Mouse (Mus musculus): ENCODE measurements at regions not wholly inside any gene's neighbourhood (a gene's known extent, or its start where the extent isn't known, plus 50 kb on each side); places are given as distances from the start of the nearest gene placed in this dataset.

DNA sequence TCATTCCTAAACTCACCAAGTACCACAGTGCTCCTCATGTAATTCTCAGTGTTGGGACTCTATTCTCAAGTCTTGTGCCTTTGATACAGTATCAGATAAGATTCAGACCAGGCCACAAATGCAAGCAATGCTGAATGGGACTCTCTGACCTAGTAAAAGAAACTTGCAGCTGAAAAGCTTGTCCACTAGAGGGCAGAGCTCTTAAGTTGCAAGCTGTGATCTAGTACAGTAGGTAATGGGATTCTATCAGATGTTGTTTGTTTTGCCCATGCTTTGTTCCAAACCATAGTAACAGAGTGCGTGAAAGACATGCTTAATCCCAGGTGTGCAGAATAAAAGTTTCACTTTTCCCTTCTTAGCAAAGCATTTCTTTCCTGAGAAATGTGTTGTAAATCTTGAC, 383.2 kb upstream of the Chrm2 start:
- Histone ChIP-seq H3K27ac (replicated peaks; ENCODE audit: low read depth, low read length) (no peak overlapping the region), H3K27me3 (ENCODE audit: control insufficient read depth, insufficient read depth, low read length) (no peaks in the 10 kb centered on the region), H3K4me2 (ENCODE audit: low read depth, low read length) (no peak overlapping the region), H3K9me3 (replicated peaks; ENCODE audit: control insufficient read depth, low read length) (no peaks in the 10 kb centered on the region), H3K36me3 (replicated peaks; ENCODE audit: control insufficient read depth, insufficient read depth, low read depth, low read length) (no peaks in the 10 kb centered on the region), H3K4me1 (ENCODE audit: control insufficient read depth, insufficient read depth, low read length) (no peaks in the 10 kb centered on the region), H3K9ac (replicated peaks; ENCODE audit: low read length) (no peak overlapping the region), H3K4me3 (ENCODE audit: low read depth, low read length) (no peak overlapping the region)
- DNase-seq (ENCODE audit: low spot score) (peak; percentile 69), ATAC-seq (replicated peaks; ENCODE audit: insufficient number of reproducible peaks, low FRiP score, low TSS enrichment, low read depth) (no peak)
- WGBS, result 50% methylated on average over 1 of the region's 1 CpGs

DNA sequence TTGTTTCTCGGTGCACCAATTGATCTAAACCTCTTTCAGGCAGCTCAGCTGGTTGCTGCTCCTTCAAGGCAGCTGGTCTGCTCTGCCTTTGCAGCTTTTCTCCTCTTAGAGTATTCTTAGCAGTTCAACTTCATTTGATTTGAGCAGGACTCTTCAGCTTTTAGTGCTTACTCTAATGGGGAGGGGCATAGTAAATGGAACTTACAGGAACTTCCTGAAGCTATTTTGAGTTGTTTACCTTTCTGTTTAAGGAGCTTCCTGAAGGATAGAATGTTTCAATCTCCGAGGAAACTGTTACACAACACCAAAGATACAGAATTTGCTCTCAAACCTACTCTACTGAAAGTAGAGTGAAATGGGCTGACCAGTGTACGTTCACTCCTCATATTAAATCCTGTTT, 385.8 kb upstream of the Chrm2 start:
- Histone ChIP-seq H3K36me3 (replicated peaks; ENCODE audit: control insufficient read depth, insufficient read depth, low read depth, low read length) (no peaks in the 10 kb centered on the region), H3K27me3 (ENCODE audit: control insufficient read depth, insufficient read depth, low read length) (no peaks in the 10 kb centered on the region), H3K9me3 (replicated peaks; ENCODE audit: control insufficient read depth, low read length) (no peaks in the 10 kb centered on the region), H3K4me3 (ENCODE audit: low read depth, low read length) (no peak overlapping the region), H3K4me2 (ENCODE audit: low read depth, low read length) (no peak overlapping the region), H3K9ac (replicated peaks; ENCODE audit: low read length) (no peak overlapping the region), H3K4me1 (ENCODE audit: control insufficient read depth, insufficient read depth, low read length) (no peaks in the 10 kb centered on the region), H3K27ac (replicated peaks; ENCODE audit: low read depth, low read length) (no peak overlapping the region)
- DNase-seq (ENCODE audit: low spot score), result no peak
- WGBS, result 57% methylated on average over 3 of the region's 3 CpGs
- ATAC-seq (replicated peaks; ENCODE audit: insufficient number of reproducible peaks, low FRiP score, low TSS enrichment, low read depth), result no peak

DNA sequence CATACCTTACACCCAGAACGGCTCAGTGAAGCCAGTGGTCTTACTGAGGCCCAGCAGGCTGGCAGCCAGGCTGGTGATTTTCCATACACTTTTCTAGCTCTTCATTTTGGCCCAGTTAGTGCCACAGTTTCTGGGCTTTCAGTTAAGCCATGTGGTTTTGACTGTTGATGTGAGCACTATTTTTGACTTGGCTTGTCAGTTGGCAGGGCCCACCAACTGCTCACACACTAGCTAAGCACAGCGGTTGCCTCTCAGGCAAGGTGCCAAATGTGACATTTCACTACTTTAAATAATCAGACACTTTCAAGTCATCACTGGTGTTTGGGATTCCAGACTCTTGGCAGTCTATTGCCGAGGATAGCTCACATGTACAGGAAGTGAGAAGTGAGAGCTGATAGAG, 399.0 kb upstream of the Chrm2 start:
- H3K9ac ChIP-seq (replicated peaks; ENCODE audit: low read length), result no peak overlapping the region
- no peak overlapping the region for H3K4me2 ChIP-seq (ENCODE audit: low read depth, low read length)
- WGBS, result 85% methylated on average over 3 of the region's 3 CpGs
- H3K4me1 ChIP-seq (ENCODE audit: control insufficient read depth, insufficient read depth, low read length), result no peaks in the 10 kb centered on the region
- no peaks in the 10 kb centered on the region for H3K9me3 ChIP-seq (replicated peaks; ENCODE audit: control insufficient read depth, low read length)
- H3K36me3 ChIP-seq (replicated peaks; ENCODE audit: control insufficient read depth, insufficient read depth, low read depth, low read length), result no peaks in the 10 kb centered on the region
- H3K27me3 ChIP-seq (ENCODE audit: control insufficient read depth, insufficient read depth, low read length), result no peaks in the 10 kb centered on the region
- ATAC-seq (replicated peaks; ENCODE audit: insufficient number of reproducible peaks, low FRiP score, low TSS enrichment, low read depth) (no peak), DNase-seq (ENCODE audit: low spot score) (no peak)
- no peak overlapping the region for H3K4me3 ChIP-seq (ENCODE audit: low read depth, low read length)
- no peak overlapping the region for H3K27ac ChIP-seq (replicated peaks; ENCODE audit: low read depth, low read length)

DNA sequence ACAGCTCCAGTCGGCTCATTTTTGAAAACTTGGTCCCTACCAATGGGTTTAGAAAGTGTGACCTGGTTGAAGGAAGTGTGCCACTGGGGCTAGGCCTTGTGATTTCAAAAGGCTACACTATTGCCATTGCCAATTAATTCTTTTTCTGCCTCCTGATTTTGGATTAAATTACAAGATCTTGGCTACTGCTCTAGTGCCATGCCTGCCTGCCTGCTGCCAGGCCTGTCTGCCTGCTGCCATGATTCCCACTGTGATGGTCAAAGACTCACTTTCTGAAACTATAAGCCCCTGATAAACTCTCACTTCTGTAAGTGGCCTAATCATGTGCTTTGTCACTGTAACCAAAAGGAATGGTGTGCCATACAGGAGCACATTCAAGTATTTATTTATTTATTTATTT, 400.4 kb upstream of the Mtpn start:
- no peak overlapping the region for H3K4me3 ChIP-seq (ENCODE audit: low read depth, low read length)
- H3K36me3 ChIP-seq (replicated peaks; ENCODE audit: control insufficient read depth, insufficient read depth, low read depth, low read length), result no peaks in the 10 kb centered on the region
- ATAC-seq (replicated peaks; ENCODE audit: insufficient number of reproducible peaks, low FRiP score, low TSS enrichment, low read depth), result no peak
- no peaks in the 10 kb centered on the region for H3K27me3 ChIP-seq (ENCODE audit: control insufficient read depth, insufficient read depth, low read length)
- no peak overlapping the region for H3K9ac ChIP-seq (replicated peaks; ENCODE audit: low read length)
- no peak for DNase-seq (ENCODE audit: low spot score)
- H3K9me3 ChIP-seq (replicated peaks; ENCODE audit: control insufficient read depth, low read length), result no peaks in the 10 kb centered on the region
- H3K27ac ChIP-seq (replicated peaks; ENCODE audit: low read depth, low read length), result no peak overlapping the region
- 88% methylated on average over 1 of the region's 1 CpGs for WGBS
- H3K4me1 ChIP-seq (ENCODE audit: control insufficient read depth, insufficient read depth, low read length), result no peaks in the 10 kb centered on the region
- H3K4me2 ChIP-seq (ENCODE audit: low read depth, low read length), result no peak overlapping the region

DNA sequence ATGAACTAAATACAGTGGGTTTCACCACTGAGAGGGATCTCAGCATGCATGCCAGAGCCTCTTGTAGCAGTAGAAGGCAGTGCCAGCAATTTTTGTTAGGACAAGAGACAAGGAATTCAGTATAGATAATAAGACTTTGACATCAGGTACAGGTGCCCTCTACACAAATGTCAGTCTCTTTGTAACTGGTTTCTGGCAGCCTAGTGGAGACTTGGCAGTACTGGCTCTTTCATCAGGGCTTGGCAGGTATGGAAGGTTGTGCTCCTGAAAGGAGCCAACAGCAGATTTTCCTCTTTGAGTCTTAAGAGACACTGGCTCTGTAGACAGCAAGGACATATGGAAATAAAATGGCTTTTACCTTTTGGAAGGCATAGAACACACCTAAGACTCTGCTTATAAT, 384.5 kb upstream of the Mtpn start:
- Histone ChIP-seq H3K4me1 (ENCODE audit: control insufficient read depth, insufficient read depth, low read length) (no peaks in the 10 kb centered on the region), H3K27me3 (ENCODE audit: control insufficient read depth, insufficient read depth, low read length) (no peaks in the 10 kb centered on the region), H3K4me2 (ENCODE audit: low read depth, low read length) (no peak overlapping the region), H3K36me3 (replicated peaks; ENCODE audit: control insufficient read depth, insufficient read depth, low read depth, low read length) (no peaks in the 10 kb centered on the region), H3K4me3 (ENCODE audit: low read depth, low read length) (no peak overlapping the region), H3K9me3 (replicated peaks; ENCODE audit: control insufficient read depth, low read length) (no peaks in the 10 kb centered on the region), H3K9ac (replicated peaks; ENCODE audit: low read length) (no peak overlapping the region), H3K27ac (replicated peaks; ENCODE audit: low read depth, low read length) (no peak overlapping the region)
- DNase-seq (ENCODE audit: low spot score) (no peak), ATAC-seq (replicated peaks; ENCODE audit: insufficient number of reproducible peaks, low FRiP score, low TSS enrichment, low read depth) (no peak)

DNA sequence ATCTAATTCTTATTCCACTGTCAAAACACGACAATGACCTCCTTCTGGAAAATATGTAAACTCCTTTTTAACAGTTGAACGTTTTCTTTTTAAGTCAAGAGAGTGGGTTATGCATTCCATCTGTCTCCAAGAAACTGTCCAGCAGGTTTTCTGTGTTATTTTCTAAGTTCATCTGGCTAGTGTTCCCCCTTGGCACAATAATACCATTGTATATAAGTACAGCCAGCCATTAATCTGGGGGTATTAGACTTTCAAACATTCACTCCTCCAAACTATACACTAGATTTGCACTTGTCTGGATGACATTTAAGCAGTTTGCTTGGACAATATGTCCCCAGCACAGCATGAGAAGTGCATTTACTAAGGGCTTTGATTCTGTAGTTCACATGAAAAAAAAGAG, 358.3 kb upstream of the Mtpn start:
- Histone ChIP-seq H3K36me3 (replicated peaks; ENCODE audit: control insufficient read depth, insufficient read depth, low read depth, low read length) (no peaks in the 10 kb centered on the region), H3K9me3 (replicated peaks; ENCODE audit: control insufficient read depth, low read length) (no peaks in the 10 kb centered on the region), H3K4me1 (ENCODE audit: control insufficient read depth, insufficient read depth, low read length) (no peaks in the 10 kb centered on the region), H3K27ac (replicated peaks; ENCODE audit: low read depth, low read length) (no peak overlapping the region), H3K27me3 (ENCODE audit: control insufficient read depth, insufficient read depth, low read length) (no peaks in the 10 kb centered on the region), H3K4me2 (ENCODE audit: low read depth, low read length) (no peak overlapping the region), H3K4me3 (ENCODE audit: low read depth, low read length) (no peak overlapping the region), H3K9ac (replicated peaks; ENCODE audit: low read length) (no peak overlapping the region)
- DNase-seq (ENCODE audit: low spot score) (peak; percentile 13), ATAC-seq (replicated peaks; ENCODE audit: insufficient number of reproducible peaks, low FRiP score, low TSS enrichment, low read depth) (no peak)
- 54% methylated on average over 2 of the region's 2 CpGs for WGBS

DNA sequence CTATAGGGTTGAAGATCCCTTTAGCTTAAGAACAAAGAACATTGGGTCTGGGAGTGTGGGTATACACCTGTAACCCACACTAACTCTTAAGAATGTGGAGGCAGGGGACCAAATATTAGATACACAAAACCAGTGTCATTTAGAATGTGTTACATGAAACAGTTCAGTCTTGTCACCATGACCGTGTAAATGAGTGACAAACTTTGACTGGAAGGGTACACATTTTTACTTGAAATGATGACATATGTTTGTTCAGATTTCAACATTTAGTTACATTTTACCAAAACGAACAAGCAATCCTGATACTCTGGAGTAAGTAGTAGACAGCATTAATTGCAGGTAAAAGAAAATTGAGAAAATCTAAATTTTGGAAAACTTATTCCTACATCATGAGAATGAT, 356.0 kb upstream of the Mtpn start:
- no peak overlapping the region for H3K27ac ChIP-seq (replicated peaks; ENCODE audit: low read depth, low read length)
- no peak for DNase-seq (ENCODE audit: low spot score)
- H3K9ac ChIP-seq (replicated peaks; ENCODE audit: low read length), result no peak overlapping the region
- H3K4me2 ChIP-seq (ENCODE audit: low read depth, low read length), result no peak overlapping the region
- WGBS, result 89% methylated on average over 2 of the region's 2 CpGs
- no peaks in the 10 kb centered on the region for H3K36me3 ChIP-seq (replicated peaks; ENCODE audit: control insufficient read depth, insufficient read depth, low read depth, low read length)
- no peaks in the 10 kb centered on the region for H3K27me3 ChIP-seq (ENCODE audit: control insufficient read depth, insufficient read depth, low read length)
- ATAC-seq (replicated peaks; ENCODE audit: insufficient number of reproducible peaks, low FRiP score, low TSS enrichment, low read depth), result no peak
- no peak overlapping the region for H3K4me3 ChIP-seq (ENCODE audit: low read depth, low read length)
- no peaks in the 10 kb centered on the region for H3K9me3 ChIP-seq (replicated peaks; ENCODE audit: control insufficient read depth, low read length)
- no peaks in the 10 kb centered on the region for H3K4me1 ChIP-seq (ENCODE audit: control insufficient read depth, insufficient read depth, low read length)

DNA sequence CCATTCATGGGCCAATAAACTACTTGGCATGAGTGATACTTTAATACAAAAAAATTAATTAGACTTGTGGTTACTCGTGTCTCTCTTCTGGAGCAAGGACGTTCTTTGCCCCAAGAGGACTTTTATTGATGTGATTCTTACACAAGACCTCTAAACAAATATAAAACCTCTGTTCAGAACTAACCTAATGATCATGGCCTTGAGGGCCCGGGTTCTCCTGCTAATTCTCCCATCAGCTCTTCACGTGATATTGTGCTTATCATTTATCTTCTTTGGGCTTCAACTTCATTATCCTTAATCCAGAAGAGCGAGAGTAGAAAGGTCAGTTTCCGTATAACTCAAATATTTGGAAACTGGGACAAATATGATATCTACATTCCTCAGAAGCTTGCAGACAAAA, 335.0 kb upstream of the Mtpn start:
- Histone ChIP-seq H3K9me3 (replicated peaks; ENCODE audit: control insufficient read depth, low read length) (no peaks in the 10 kb centered on the region), H3K4me1 (ENCODE audit: control insufficient read depth, insufficient read depth, low read length) (no peaks in the 10 kb centered on the region), H3K27me3 (ENCODE audit: control insufficient read depth, insufficient read depth, low read length) (no peaks in the 10 kb centered on the region), H3K4me2 (ENCODE audit: low read depth, low read length) (no peak overlapping the region), H3K27ac (replicated peaks; ENCODE audit: low read depth, low read length) (no peak overlapping the region), H3K9ac (replicated peaks; ENCODE audit: low read length) (no peak overlapping the region), H3K36me3 (replicated peaks; ENCODE audit: control insufficient read depth, insufficient read depth, low read depth, low read length) (no peaks in the 10 kb centered on the region), H3K4me3 (ENCODE audit: low read depth, low read length) (no peak overlapping the region)
- DNase-seq (ENCODE audit: low spot score), result no peak
- ATAC-seq (replicated peaks; ENCODE audit: insufficient number of reproducible peaks, low FRiP score, low TSS enrichment, low read depth), result no peak
- 86% methylated on average over 6 of the region's 6 CpGs for WGBS

DNA sequence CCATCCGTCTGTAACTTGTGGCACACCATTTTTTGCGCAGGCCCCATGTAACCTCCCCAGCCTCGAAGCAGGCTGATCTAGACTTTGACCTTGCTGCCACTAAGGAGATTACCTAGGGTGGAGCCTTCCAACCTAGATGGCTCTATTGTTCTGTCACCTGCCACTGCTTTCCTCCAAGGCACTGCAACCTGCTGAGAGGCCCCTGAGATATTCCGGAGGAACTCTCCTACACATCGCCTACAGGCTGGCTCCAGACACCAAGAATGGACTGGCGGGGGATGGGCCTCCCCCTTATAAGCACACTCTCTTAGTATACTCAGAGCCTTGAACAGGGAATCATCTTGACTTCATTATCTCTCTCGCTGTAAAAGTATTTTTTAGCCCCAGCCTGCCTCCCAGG, 331.7 kb upstream of the Mtpn start:
- WGBS, result 60% methylated on average over 7 of the region's 7 CpGs
- ATAC-seq (replicated peaks; ENCODE audit: insufficient number of reproducible peaks, low FRiP score, low TSS enrichment, low read depth), result no peak
- no peaks in the 10 kb centered on the region for H3K27me3 ChIP-seq (ENCODE audit: control insufficient read depth, insufficient read depth, low read length)

More for the DNA sequence above, 331.7 kb upstream of the Mtpn start:
- no peak overlapping the region for H3K4me3 ChIP-seq (ENCODE audit: low read depth, low read length)
- H3K9me3 ChIP-seq (replicated peaks; ENCODE audit: control insufficient read depth, low read length), result no peaks in the 10 kb centered on the region
- H3K36me3 ChIP-seq (replicated peaks; ENCODE audit: control insufficient read depth, insufficient read depth, low read depth, low read length), result no peaks in the 10 kb centered on the region
- H3K27ac ChIP-seq (replicated peaks; ENCODE audit: low read depth, low read length), result no peak overlapping the region
- no peak for DNase-seq (ENCODE audit: low spot score)
- H3K4me1 ChIP-seq (ENCODE audit: control insufficient read depth, insufficient read depth, low read length), result no peaks in the 10 kb centered on the region
- no peak overlapping the region for H3K4me2 ChIP-seq (ENCODE audit: low read depth, low read length)
- no peak overlapping the region for H3K9ac ChIP-seq (replicated peaks; ENCODE audit: low read length)
